Mouse (Mus musculus) limb, embryonic 12.5 days (tissue): ENCODE measurements around the gene Dlgap4. TPM values are rescaled to one million over a fixed set of nuclear protein-coding genes. Genes with fewer than 3 reads are reported as not detected.

Experiments used
- ATAC-seq: fragments of 200-750 bp; cut with Nextera tagmentation; 2 replicates; pipeline ENCODE4 v1.8.0; 2017; ENCODE audit warnings: low read depth, moderate TSS enrichment; ENCODE audit not compliant: insufficient number of reproducible peaks, insufficient read depth, low FRiP score, low TSS enrichment
- H3K27ac ChIP-seq: fragments of 300-500 bp; sonication (generic); 2 replicates; pipeline ENCODE4 v1.5.1; 2016; ENCODE audit warnings: mild to moderate bottlenecking, moderate library complexity
- H3K27me3 ChIP-seq: fragments of 300-500 bp; sonication (generic); 2 replicates; pipeline ENCODE4 v1.6.1; 2016; ENCODE audit warnings: mild to moderate bottlenecking, moderate library complexity
- H3K36me3 ChIP-seq: fragments of 300-500 bp; sonication (generic); 2 replicates; pipeline ENCODE4 v1.6.1; 2016; ENCODE audit warnings: mild to moderate bottlenecking, moderate library complexity
- H3K4me1 ChIP-seq: fragments of 300-500 bp; sonication (generic); replicated peaks from 2 replicates; pipeline ENCODE4 v1.6.1; 2016
- H3K4me2 ChIP-seq: fragments of 300-500 bp; sonication (generic); 2 replicates; pipeline ENCODE4 v1.6.1; 2016; ENCODE audit warnings: mild to moderate bottlenecking, moderate library complexity
- H3K4me3 ChIP-seq: fragments of 300-500 bp; sonication (generic); replicated peaks from 2 replicates; pipeline ENCODE4 v1.5.1; 2016; ENCODE audit warnings: mild to moderate bottlenecking
- H3K9ac ChIP-seq: fragments of 300-500 bp; sonication (generic); replicated peaks from 2 replicates; pipeline ENCODE4 v1.6.1; 2016; ENCODE audit warnings: mild to moderate bottlenecking, moderate library complexity
- H3K9me3 ChIP-seq: fragments of 300-500 bp; sonication (generic); 2 replicates; pipeline ENCODE4 v1.6.1; 2016; ENCODE audit warnings: mild to moderate bottlenecking, moderate library complexity
- WGBS: fragments of 180-500 bp; shearing (Covaris S2); methylation state at CpG from one replicate; pipeline ENCODE4 v1.1.7; 2016; 5-methylcytosine and 5-hydroxymethylcytosine counted together
- polyA plus RNA-seq: library from polyadenylated mRNA; unstranded; fragments of >200 nt; fragmentation: Nextera tagmentation; extraction: Ambion mirVana; gene quantifications from 2 replicates; pipeline ENCODE4 v1.2.1, GENCODE M21; 2016

Dlgap4 gene
- polyA plus RNA-seq, 1 experiment from 2014 or later, result 106 TPM

- Histone ChIP-seq H3K36me3 (no peaks in the 10 kb centered on the region), H3K4me2 (no peak overlapping the region), H3K4me1 (no peaks in the 10 kb centered on the region), H3K27me3 (peaks cover 59% of the 10 kb centered on the region), H3K9me3 (no peaks in the 10 kb centered on the region), H3K27ac (no peak overlapping the region), H3K4me3 (no peak overlapping the region), H3K9ac (no peak overlapping the region)
- 79% methylated on average over 8 of the region's 8 CpGs for WGBS
- no peak for ATAC-seq
These were observed 7.4 kb downstream of the Dlgap4 start for GRCm38 (mm10) chr2:156620874-156621273.

GRCm38 (mm10) chr2:156621449-156621848, 7.9 kb downstream of the Dlgap4 start:
- H3K4me1 ChIP-seq, result no peaks in the 10 kb centered on the region
- ATAC-seq, result no peak
- no peak overlapping the region for H3K27ac ChIP-seq
- no peak overlapping the region for H3K4me3 ChIP-seq
- H3K4me2 ChIP-seq, result no peak overlapping the region
- no peaks in the 10 kb centered on the region for H3K36me3 ChIP-seq
- no peaks in the 10 kb centered on the region for H3K9me3 ChIP-seq
- H3K27me3 ChIP-seq, result peaks cover 54% of the 10 kb centered on the region
- 68% methylated on average over 5 of the region's 5 CpGs for WGBS
- H3K9ac ChIP-seq, result no peak overlapping the region

DNA sequence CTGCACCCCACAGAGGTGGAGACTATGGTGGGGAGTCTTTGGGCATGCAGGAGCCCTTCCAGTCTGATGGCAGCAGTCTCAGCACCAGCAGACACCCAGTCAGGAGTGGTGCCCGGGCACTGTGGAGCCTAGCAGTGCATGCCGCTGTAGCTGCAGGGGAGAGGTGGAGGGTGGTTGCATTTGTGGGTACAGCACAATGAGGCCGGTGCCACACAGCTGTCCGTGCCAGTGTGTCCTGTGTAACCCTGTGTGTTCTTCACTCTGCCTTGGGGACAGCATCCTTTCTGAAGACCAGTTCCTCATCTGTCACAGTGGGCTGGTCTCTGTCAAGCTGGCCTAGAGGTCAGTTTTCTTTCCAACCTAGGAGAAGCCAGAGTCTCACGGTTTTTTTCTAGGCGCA, 8.7 kb downstream of the Dlgap4 start:
- no peaks in the 10 kb centered on the region for H3K9me3 ChIP-seq
- no peaks in the 10 kb centered on the region for H3K4me1 ChIP-seq
- WGBS, result 89% methylated on average over 6 of the region's 6 CpGs
- no peak for ATAC-seq
- no peak overlapping the region for H3K4me2 ChIP-seq
- no peak overlapping the region for H3K27ac ChIP-seq
- no peak overlapping the region for H3K9ac ChIP-seq
- peaks cover 46% of the 10 kb centered on the region for H3K27me3 ChIP-seq
- no peaks in the 10 kb centered on the region for H3K36me3 ChIP-seq
- no peak overlapping the region for H3K4me3 ChIP-seq

GRCm38 (mm10) chr2:156623246-156623645, 9.7 kb downstream of the Dlgap4 start:
- ATAC-seq, result no peak
- H3K27me3 ChIP-seq, result peaks cover 36% of the 10 kb centered on the region
- H3K4me2 ChIP-seq, result no peak overlapping the region
- no peaks in the 10 kb centered on the region for H3K9me3 ChIP-seq
- WGBS, result 71% methylated on average over 2 of the region's 2 CpGs
- H3K4me3 ChIP-seq, result no peak overlapping the region
- no peak overlapping the region for H3K27ac ChIP-seq
- no peak overlapping the region for H3K9ac ChIP-seq
- H3K36me3 ChIP-seq, result no peaks in the 10 kb centered on the region
- H3K4me1 ChIP-seq, result no peaks in the 10 kb centered on the region

DNA sequence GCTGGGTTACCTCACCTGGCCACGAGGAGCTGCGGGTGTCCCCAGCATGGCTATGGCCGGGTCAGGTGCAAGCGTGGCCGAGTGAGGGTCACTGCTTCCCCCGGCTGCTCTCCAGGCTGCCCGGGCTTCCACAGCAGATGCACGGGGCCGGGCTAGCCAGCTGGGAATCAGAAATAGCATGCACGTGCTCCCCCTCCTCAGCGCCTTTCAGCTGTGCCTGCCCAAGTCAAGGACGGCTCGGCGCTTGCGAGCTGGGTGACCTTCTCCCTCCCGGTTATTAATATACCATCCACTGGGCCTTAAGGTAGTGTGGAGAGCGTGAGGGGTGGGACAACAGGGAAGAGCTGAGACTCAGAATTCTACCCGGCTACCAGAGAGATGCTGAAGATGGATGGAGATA, 11.8 kb downstream of the Dlgap4 start:
- H3K4me3 ChIP-seq, result no peak overlapping the region
- peaks cover 3% of the 10 kb centered on the region for H3K9me3 ChIP-seq
- WGBS, result 82% methylated on average over 18 of the region's 18 CpGs
- no peak overlapping the region for H3K4me2 ChIP-seq
- no peaks in the 10 kb centered on the region for H3K36me3 ChIP-seq
- H3K27ac ChIP-seq, result no peak overlapping the region
- H3K9ac ChIP-seq, result no peak overlapping the region
- ATAC-seq, result no peak
- peaks cover 16% of the 10 kb centered on the region for H3K27me3 ChIP-seq
- H3K4me1 ChIP-seq, result no peaks in the 10 kb centered on the region

DNA sequence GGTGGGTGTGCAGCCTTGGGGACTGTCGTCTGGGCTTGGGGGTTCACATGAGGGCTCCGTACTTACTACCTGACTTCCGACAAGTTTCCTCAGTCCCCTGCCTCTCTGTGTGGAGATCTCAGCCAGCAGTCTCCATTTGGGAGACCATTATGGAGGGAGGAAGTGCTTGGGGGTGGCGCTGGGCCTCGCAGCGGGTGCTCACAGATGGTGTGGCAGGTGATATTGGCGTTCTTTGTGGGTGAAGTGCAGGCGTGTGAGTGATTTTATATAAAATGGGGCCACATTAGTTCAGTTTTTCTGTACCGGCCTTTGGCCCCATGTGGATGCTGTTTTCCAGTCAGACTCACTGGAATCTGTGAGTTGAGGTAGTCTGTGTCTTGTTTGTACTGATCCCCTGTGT, 12.6 kb downstream of the Dlgap4 start:
- Histone ChIP-seq H3K4me2 (no peak overlapping the region), H3K9me3 (peaks cover 8% of the 10 kb centered on the region), H3K9ac (no peak overlapping the region), H3K4me3 (no peak overlapping the region), H3K4me1 (no peaks in the 10 kb centered on the region), H3K27ac (no peak overlapping the region), H3K27me3 (peaks cover 12% of the 10 kb centered on the region), H3K36me3 (no peaks in the 10 kb centered on the region)
- WGBS, result 84% methylated on average over 9 of the region's 9 CpGs
- no peak for ATAC-seq

- H3K9ac ChIP-seq, result no peak overlapping the region
- no peaks in the 10 kb centered on the region for H3K36me3 ChIP-seq
- H3K27ac ChIP-seq, result no peak overlapping the region
- H3K4me1 ChIP-seq, result no peaks in the 10 kb centered on the region
- peaks cover 8% of the 10 kb centered on the region for H3K9me3 ChIP-seq
- ATAC-seq, result no peak
- WGBS, result 89% methylated on average over 8 of the region's 8 CpGs
- H3K27me3 ChIP-seq, result peaks cover 8% of the 10 kb centered on the region; the same call in 1 of the 2 replicates
- no peak overlapping the region for H3K4me2 ChIP-seq
- H3K4me3 ChIP-seq, result no peak overlapping the region
These were observed 13.0 kb downstream of the Dlgap4 start for GRCm38 (mm10) chr2:156626544-156626943.

DNA sequence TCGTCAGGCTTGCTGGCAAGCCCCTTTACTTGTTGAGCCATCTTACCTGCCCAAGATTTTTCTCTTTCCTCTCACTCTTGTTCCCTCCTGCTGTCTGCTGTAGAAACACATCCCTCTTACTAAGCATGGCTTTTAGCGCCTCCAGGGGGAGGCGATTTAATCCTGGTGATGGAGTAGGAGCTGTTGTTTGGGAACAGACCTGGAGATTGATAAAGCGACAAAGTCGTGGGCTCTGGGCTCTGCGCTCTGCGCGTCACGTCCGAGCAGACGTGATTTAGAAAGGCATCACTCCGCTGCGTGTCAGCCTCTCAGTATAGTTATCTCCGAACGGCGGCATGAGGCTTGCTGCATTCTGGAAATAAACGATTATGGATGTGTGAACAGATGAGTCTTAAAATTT, 14.4 kb downstream of the Dlgap4 start:
- Histone ChIP-seq H3K9me3 (peaks cover 8% of the 10 kb centered on the region), H3K27me3 (peaks cover 6% of the 10 kb centered on the region; the same call in 1 of the 2 replicates), H3K36me3 (no peaks in the 10 kb centered on the region), H3K9ac (no peak overlapping the region), H3K27ac (no peak overlapping the region), H3K4me3 (no peak overlapping the region), H3K4me1 (no peaks in the 10 kb centered on the region), H3K4me2 (no peak overlapping the region)
- 76% methylated on average over 17 of the region's 17 CpGs for WGBS
- no peak for ATAC-seq

- H3K4me1 ChIP-seq, result no peaks in the 10 kb centered on the region
- H3K4me3 ChIP-seq, result no peak overlapping the region
- 77% methylated on average over 1 of the region's 1 CpGs for WGBS
- H3K27ac ChIP-seq, result no peak overlapping the region
- no peak for ATAC-seq
- peaks cover under 1% of the 10 kb centered on the region; the same call in 1 of the 2 replicates for H3K27me3 ChIP-seq
- H3K9me3 ChIP-seq, result peaks cover 8% of the 10 kb centered on the region
- H3K36me3 ChIP-seq, result no peaks in the 10 kb centered on the region
- no peak overlapping the region for H3K9ac ChIP-seq
- no peak overlapping the region for H3K4me2 ChIP-seq
These were observed 16.8 kb downstream of the Dlgap4 start for GRCm38 (mm10) chr2:156630288-156630687.

- no peak for ATAC-seq
- 84% methylated on average over 9 of the region's 9 CpGs for whole genome bisulfite sequencing
- no peaks in the 10 kb centered on the region for H3K4me1 ChIP-seq
These were observed 19.2 kb downstream of the Dlgap4 start for GRCm38 (mm10) chr2:156632721-156633120.

DNA sequence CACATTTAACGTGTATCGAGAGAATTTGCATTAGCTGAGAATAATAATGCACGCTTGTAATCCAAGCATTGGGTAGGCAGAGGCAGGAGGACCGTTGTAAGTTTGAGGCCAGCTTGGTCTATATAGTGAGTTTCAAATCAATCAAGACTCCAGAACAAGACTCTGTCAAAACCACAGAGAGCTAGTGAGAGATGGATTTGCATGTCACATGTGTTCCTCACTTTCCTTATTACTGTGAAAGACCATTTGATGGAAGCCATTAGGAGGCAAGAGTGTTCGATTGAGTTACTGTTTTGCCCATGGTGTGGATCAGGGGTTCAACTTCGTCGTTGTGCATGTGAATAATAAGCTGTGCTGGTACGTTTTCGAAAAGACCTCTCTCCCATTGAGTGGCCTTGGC, 21.6 kb downstream of the Dlgap4 start:
- WGBS, result 88% methylated on average over 9 of the region's 9 CpGs
- Histone ChIP-seq H3K4me3 (no peak overlapping the region), H3K4me2 (no peak overlapping the region), H3K9ac (no peak overlapping the region), H3K4me1 (no peaks in the 10 kb centered on the region), H3K36me3 (no peaks in the 10 kb centered on the region), H3K27ac (no peak overlapping the region), H3K9me3 (peaks cover 8% of the 10 kb centered on the region), H3K27me3 (no peaks in the 10 kb centered on the region)
- ATAC-seq, result no peak

More at GRCm38 (mm10) chr2:156632721-156633120, 19.2 kb downstream of the Dlgap4 start:
- Histone ChIP-seq H3K36me3 (no peaks in the 10 kb centered on the region), H3K27me3 (no peaks in the 10 kb centered on the region), H3K9ac (no peak overlapping the region), H3K4me2 (no peak overlapping the region), H3K9me3 (peaks cover 8% of the 10 kb centered on the region), H3K27ac (no peak overlapping the region), H3K4me3 (no peak overlapping the region)

GRCm38 (mm10) chr2:156641141-156641540, 27.6 kb downstream of the Dlgap4 start:
- H3K9ac ChIP-seq, result no peak overlapping the region
- ATAC-seq, result no peak
- H3K27ac ChIP-seq, result no peak overlapping the region
- H3K36me3 ChIP-seq, result no peaks in the 10 kb centered on the region
- no peak overlapping the region for H3K4me2 ChIP-seq
- H3K27me3 ChIP-seq, result peaks cover 10% of the 10 kb centered on the region
- H3K4me1 ChIP-seq, result peaks cover 22% of the 10 kb centered on the region
- H3K9me3 ChIP-seq, result no peaks in the 10 kb centered on the region
- 51% methylated on average over 2 of the region's 2 CpGs for WGBS
- no peak overlapping the region for H3K4me3 ChIP-seq
